In genomic region chr4:43604751-43605685, GRCm38 (mm10) we compare ENCODE assay signal across 15 mouse cellular contexts. TPM values are rescaled to one million over a fixed set of nuclear protein-coding genes. Genes with fewer than 3 reads are reported as not detected.
DNase-seq lines count a peak whose midpoint lies in the region; ATAC-seq and TF ChIP-seq lines count a peak whose summit lies in the region.
"Had no signal": no experiment of that assay in that cellular context is flagged by ENCODE, and none has a peak within 500 bp of the region (broad histone marks: within the 10 kb centered on the region; RNA-seq: fewer than 3 reads in every experiment).

No protein-coding gene starts in this region.

- H3K9ac ChIP-seq in heart, embryonic 12.5 days = no peak overlapping the region
- H3K9ac ChIP-seq: heart, embryonic 15.5 days; lung, embryonic 15.5 days had no signal

- no peak for TF ChIP-seq CTCF in C2C12 (IDR thresholded peaks at IDR 0.05; ENCODE audit: control insufficient read depth, insufficient read depth, insufficient read length)

- H3K4me3 ChIP-seq in heart, embryonic 12.5 days = no peak overlapping the region
- H3K4me3 ChIP-seq in C2C12 (ENCODE audit: insufficient read depth, poor library complexity, severe bottlenecking) = no peak overlapping the region
- H3K4me3 ChIP-seq: heart, embryonic 15.5 days; lung, embryonic 15.5 days had no signal

- no peaks in the 10 kb centered on the region for H3K9me3 ChIP-seq in heart, embryonic 12.5 days (replicated peaks)
- H3K9me3 ChIP-seq: heart, embryonic 15.5 days; lung, embryonic 15.5 days had no signal

- DNase-seq in heart, postnatal 25 days (ENCODE audit: low spot score) = no peak
- no peak for DNase-seq in layer of hippocampus, postnatal 14 days (ENCODE audit: low spot score in 2 of 2)
- DNase-seq in right cerebral cortex, adult 2 months (ENCODE audit: low spot score in 2 of 2) = no peak
- no peak for DNase-seq in urinary bladder, postnatal 10 days (ENCODE audit: low spot score)
- DNase-seq: B cell, adult 2 months; kidney, postnatal 25 days; thymus, postnatal 25 days had no signal

- no peaks in the 10 kb centered on the region for H3K27me3 ChIP-seq in heart, embryonic 12.5 days (replicated peaks)
- peaks cover 5% of the 10 kb centered on the region for H3K27me3 ChIP-seq in C2C12 (ENCODE audit: control insufficient read depth, insufficient read depth, insufficient read length)
- H3K27me3 ChIP-seq: lung, embryonic 15.5 days had no signal

- no peaks in the 10 kb centered on the region for H3K79me3 ChIP-seq in C2C12 (ENCODE audit: low read depth)

- H3ac ChIP-seq in C2C12 (ENCODE audit: control insufficient read depth, insufficient read length, low read depth) = no peak overlapping the region

- no peak overlapping the region for H3K27ac ChIP-seq in heart, embryonic 12.5 days (ENCODE audit: poor library complexity, severe bottlenecking)
- H3K27ac ChIP-seq: heart, embryonic 15.5 days; lung, embryonic 15.5 days had no signal

- H3K4me2 ChIP-seq in heart, embryonic 12.5 days = no peak overlapping the region
- H3K4me2 ChIP-seq: heart, embryonic 15.5 days; lung, embryonic 15.5 days had no signal

- H3K79me2 ChIP-seq in C2C12 (ENCODE audit: control insufficient read depth, insufficient read depth) = no peaks in the 10 kb centered on the region

- intact Hi-C loops in heart, postnatal 25 days (cut with DNase I) = no loop called here

- 0 out of 2 replicates have a peak, but pooled peaks have one; percentile 18 for ATAC-seq in heart, embryonic 12.5 days (ENCODE audit: insufficient number of reproducible peaks, low FRiP score)
- peak; percentile 97 for ATAC-seq in erythroid progenitor cell, adult 5-6 weeks (replicated peaks; ENCODE audit: low FRiP score, poor library complexity, severe bottlenecking)
- ATAC-seq in megakaryocyte, adult 5-6 weeks (ENCODE audit: poor library complexity, severe bottlenecking) = peak; percentile 97

- H3K4me1 ChIP-seq in heart, embryonic 12.5 days (replicated peaks) = peaks cover 10% of the 10 kb centered on the region
- H3K4me1 ChIP-seq: lung, embryonic 15.5 days had no signal

- no peaks in the 10 kb centered on the region for H3K36me3 ChIP-seq in heart, embryonic 12.5 days
- H3K36me3 ChIP-seq in C2C12 (ENCODE audit: control insufficient read depth, insufficient read depth) = no peaks in the 10 kb centered on the region
- H3K36me3 ChIP-seq: heart, embryonic 15.5 days; lung, embryonic 15.5 days had no signal

- WGBS in heart, embryonic 12.5 days = 40% methylated on average over 9 of the region's 9 CpGs

TF ChIP-seq in C2C12, 6 proteins besides CTCF, POLR2A, EP300 and RAD21:
- TF ChIP-seq USF1 (IDR thresholded peaks at IDR 0.05; ENCODE audit: low read depth) (no peak), MYOD1 (IDR thresholded peaks at IDR 0.05; ENCODE audit: control insufficient read depth, insufficient read length, low read depth) (no peak), CEBPB (IDR thresholded peaks at IDR 0.05; ENCODE audit: low read depth) (peak; percentile 22), MYOG (IDR thresholded peaks at IDR 0.05; ENCODE audit: control insufficient read depth, extremely low read depth, insufficient read length) (no peak), FOSL1 (IDR thresholded peaks at IDR 0.05; ENCODE audit: insufficient read depth, low read length, poor library complexity, severe bottlenecking) (no peak), MAX (IDR thresholded peaks at IDR 0.05) (no peak)

RNA-seq across cellular contexts. Expression of gene Msmp, which starts 20.7 kb away (rescaled TPM):
- polyA plus RNA-seq in heart, embryonic 12.5 days (2016; fragmentation: Nextera tagmentation; extraction: Ambion mirVana) = 0.50 and 1.3 TPM in 2 replicates
- total RNA-seq in heart, postnatal 25 days (2021) = under 1 TPM in 1 of 2 experiments, not detected in 1; 0.60 TPM
- polyA plus RNA-seq in C2C12 (2012; fragmentation: generic; extraction: Trizol) = not detected
- not detected in 2 replicates for total RNA-seq in erythroid progenitor cell, adult 5-6 weeks (2015; ENCODE audit: low replicate concordance)
- not detected in 2 replicates for total RNA-seq in erythroid progenitor cell, adult 5-6 weeks (2017; ENCODE audit: low replicate concordance)
- not detected in 2 replicates for total RNA-seq in megakaryocyte, adult 5-6 weeks (2015)
- not detected in 2 replicates for total RNA-seq in megakaryocyte, adult 5-6 weeks (2017)
- total RNA-seq in layer of hippocampus, postnatal 14 days (2021) = not detected
- total RNA-seq: gastrocnemius, adult 8-10 months; midbrain, postnatal 0 days had no signal

RNA-seq across cellular contexts. Expression of gene Gba2, which starts 26.3 kb away (rescaled TPM):
- 25.5 and 25.8 TPM in 2 replicates for polyA plus RNA-seq in heart, embryonic 12.5 days (2016; fragmentation: Nextera tagmentation; extraction: Ambion mirVana)
- 10 to 100 TPM; 13.5 to 14.3 TPM for total RNA-seq in heart, postnatal 25 days (2021)
- 6.0 TPM for polyA plus RNA-seq in C2C12 (2012; fragmentation: generic; extraction: Trizol)
- 22.3 and 28.1 TPM in 2 replicates for total RNA-seq in erythroid progenitor cell, adult 5-6 weeks (2015; ENCODE audit: low replicate concordance)
- total RNA-seq in erythroid progenitor cell, adult 5-6 weeks (2017; ENCODE audit: low replicate concordance) = 23.5 and 32.1 TPM in 2 replicates
- 8.4 and 8.5 TPM in 2 replicates for total RNA-seq in megakaryocyte, adult 5-6 weeks (2015)
- total RNA-seq in megakaryocyte, adult 5-6 weeks (2017) = 9.5 and 9.8 TPM in 2 replicates
- 10 to 100 TPM; 56.1 to 60.6 TPM for total RNA-seq in layer of hippocampus, postnatal 14 days (2021)

RNA-seq across cellular contexts. Expression of gene Rgp1, which starts 26.5 kb away (rescaled TPM):
- polyA plus RNA-seq in heart, embryonic 12.5 days (2016; fragmentation: Nextera tagmentation; extraction: Ambion mirVana) = 20.4 and 26.4 TPM in 2 replicates
- 10 to 100 TPM; 29.5 to 36.7 TPM for total RNA-seq in heart, postnatal 25 days (2021)
- polyA plus RNA-seq in C2C12 (2012; fragmentation: generic; extraction: Trizol) = 22.6 TPM
- total RNA-seq in erythroid progenitor cell, adult 5-6 weeks (2015; ENCODE audit: low replicate concordance) = 29.2 and 31.0 TPM in 2 replicates
- total RNA-seq in erythroid progenitor cell, adult 5-6 weeks (2017; ENCODE audit: low replicate concordance) = 10.1 and 32.7 TPM in 2 replicates
- total RNA-seq in megakaryocyte, adult 5-6 weeks (2015) = 18.6 and 20.8 TPM in 2 replicates
- 8.2 and 24.7 TPM in 2 replicates for total RNA-seq in megakaryocyte, adult 5-6 weeks (2017)
- total RNA-seq in layer of hippocampus, postnatal 14 days (2021) = 10 to 100 TPM; 44.5 to 55.8 TPM

RNA-seq across cellular contexts. Expression of gene Npr2, which starts 26.7 kb away (rescaled TPM):
- 11.0 and 11.2 TPM in 2 replicates for polyA plus RNA-seq in heart, embryonic 12.5 days (2016; fragmentation: Nextera tagmentation; extraction: Ambion mirVana)
- total RNA-seq in heart, postnatal 25 days (2021) = 10 to 100 TPM; 35.9 to 42.4 TPM
- 7.3 TPM for polyA plus RNA-seq in C2C12 (2012; fragmentation: generic; extraction: Trizol)
- total RNA-seq in erythroid progenitor cell, adult 5-6 weeks (2015; ENCODE audit: low replicate concordance) = 10.8 TPM in 1 of 2 replicates, not detected in the other
- 0.13 TPM in 1 of 2 replicates, not detected in the other for total RNA-seq in erythroid progenitor cell, adult 5-6 weeks (2017; ENCODE audit: low replicate concordance)
- total RNA-seq in megakaryocyte, adult 5-6 weeks (2015) = 0.29 and 1.7 TPM in 2 replicates
- total RNA-seq in megakaryocyte, adult 5-6 weeks (2017) = 0.33 and 1.3 TPM in 2 replicates
- total RNA-seq in layer of hippocampus, postnatal 14 days (2021) = 10 to 100 TPM; 46.9 to 50.0 TPM

RNA-seq across cellular contexts. Expression of gene Tln1, which starts 42.5 kb away (rescaled TPM):
- 117 and 124 TPM in 2 replicates for polyA plus RNA-seq in heart, embryonic 12.5 days (2016; fragmentation: Nextera tagmentation; extraction: Ambion mirVana)
- 100 to 1,000 TPM; 115 to 124 TPM for total RNA-seq in heart, postnatal 25 days (2021)
- polyA plus RNA-seq in C2C12 (2012; fragmentation: generic; extraction: Trizol) = 158 TPM
- 111 and 144 TPM in 2 replicates for total RNA-seq in erythroid progenitor cell, adult 5-6 weeks (2015; ENCODE audit: low replicate concordance)
- total RNA-seq in erythroid progenitor cell, adult 5-6 weeks (2017; ENCODE audit: low replicate concordance) = 643 and 746 TPM in 2 replicates
- total RNA-seq in megakaryocyte, adult 5-6 weeks (2015) = 226 and 299 TPM in 2 replicates
- 408 and 426 TPM in 2 replicates for total RNA-seq in megakaryocyte, adult 5-6 weeks (2017)
- 10 to 100 TPM; 46.0 to 52.1 TPM for total RNA-seq in layer of hippocampus, postnatal 14 days (2021)

Comparison
In these comparisons a context has a peak if more than half of its experiments do, and no peak if none do; other contexts are left out.
1. ATAC-seq: peak in every context shown above with its lines; median percentile 97 in erythroid progenitor cell, adult 5-6 weeks; 97 in megakaryocyte, adult 5-6 weeks; 18 in heart, embryonic 12.5 days.